Mouse (Mus musculus) adipose tissue, adult 10 weeks (tissue): ENCODE measurements around the gene Dclk3. TPM values are rescaled to one million over a fixed set of nuclear protein-coding genes. Genes with fewer than 3 reads are reported as not detected.

Experiments
- polyA plus RNA-seq: library from polyadenylated mRNA; stranded (reverse); fragments of 350-450 nt; fragmentation: Illumina TruSeq; extraction: RNeasy Lipid Tissue Mini Kit (QIAGEN cat#74804); gene quantifications from one replicate; pipeline ENCODE4 v1.2.3, GENCODE M21; 2014; ENCODE audit warnings: low read depth, low replicate concordance

Dclk3 gene
- polyA plus RNA-seq = 11.1 TPM

GRCm38 (mm10) chr9:111438904-111439835 lies at the start of gene Dclk3:
Gene Dclk3 (plus strand): TSS chr9:111439081.

Other genes with a start within 250 kb of the Dclk3 start
- 24.6 TPM for gene Mlh1, start 167.3 kb upstream of the Dclk3 start, polyA plus RNA-seq
- 22.0 TPM for gene Epm2aip1, start 167.2 kb upstream of the Dclk3 start, polyA plus RNA-seq
- gene Trank1, start 127.3 kb upstream of the Dclk3 start, polyA plus RNA-seq = 53.7 TPM